Mouse (Mus musculus) embryonic facial prominence, embryonic 14.5 days (tissue): ENCODE measurements at regions not wholly inside any gene's neighbourhood (a gene's known extent, or its start where the extent isn't known, plus 50 kb on each side); places are given as distances from the start of the nearest gene placed in this dataset.
"Not testable (repeated sequence)": the region's sequence is repeated elsewhere in the genome, so short reads cannot be mapped to it uniquely, and the experiment has no call there.

Experiments used
- ATAC-seq: fragments of 200-750 bp; cut with Nextera tagmentation; 2 replicates; pipeline ENCODE4 v1.8.0; 2017; ENCODE audit warnings: low read depth, moderate number of reproducible peaks, moderate TSS enrichment
- DNase-seq: peaks from one replicate; pipeline ENCODE4 v3.0.0-alpha.2; 2015; ENCODE audit warnings: low spot score
- H3K27ac ChIP-seq: fragments of 300-500 bp; sonication (generic); replicated peaks from 2 replicates; pipeline ENCODE4 v1.5.1; 2014; ENCODE audit warnings: low read depth, mild to moderate bottlenecking, low read length, moderate library complexity
- H3K27me3 ChIP-seq: fragments of 300-500 bp; sonication (generic); replicated peaks from 2 replicates; pipeline ENCODE4 v1.6.1; 2014; ENCODE audit warnings: low read length; ENCODE audit not compliant: control insufficient read depth, insufficient read depth
- H3K36me3 ChIP-seq: fragments of 300-500 bp; sonication (generic); 2 replicates; pipeline ENCODE4 v1.6.1; 2014; ENCODE audit warnings: low read length, mixed read lengths; ENCODE audit not compliant: control insufficient read depth, insufficient read depth
- H3K4me1 ChIP-seq: fragments of 300-500 bp; sonication (generic); 2 replicates; pipeline ENCODE4 v1.6.1; 2014; ENCODE audit warnings: antibody characterized with exemption, low read length; ENCODE audit not compliant: control insufficient read depth, insufficient read depth
- H3K4me2 ChIP-seq: fragments of 300-500 bp; sonication (generic); 2 replicates; pipeline ENCODE4 v1.6.1; 2014; ENCODE audit warnings: low read depth, mild to moderate bottlenecking, low read length, moderate library complexity, mixed read lengths
- H3K4me3 ChIP-seq: fragments of 300-500 bp; sonication (generic); 2 replicates; pipeline ENCODE4 v1.5.1; 2014; ENCODE audit warnings: low read depth, mild to moderate bottlenecking, low read length
- H3K9ac ChIP-seq: fragments of 300-500 bp; sonication (generic); 2 replicates; pipeline ENCODE4 v1.6.1; 2014; ENCODE audit warnings: low read depth, mild to moderate bottlenecking, low read length, moderate library complexity, mixed read lengths
- H3K9me3 ChIP-seq: fragments of 300-500 bp; sonication (generic); 2 replicates; pipeline ENCODE4 v1.6.1; 2016; ENCODE audit warnings: low read length; ENCODE audit not compliant: control insufficient read depth
- WGBS: fragments of 180-500 bp; shearing (Covaris S2); extraction: QIAGEN DNeasy Blood & Tissue Kit; methylation state at CpG from one replicate; pipeline ENCODE4 v1.1.7; 2014; 5-methylcytosine and 5-hydroxymethylcytosine counted together

GRCm38 (mm10) chr11:28993270-28993847 lies 137.2 kb upstream of the Pnpt1 start:
- no peak overlapping the region for H3K9ac ChIP-seq
- H3K4me2 ChIP-seq, result no peak overlapping the region
- H3K27me3 ChIP-seq, result no peaks in the 10 kb centered on the region
- H3K4me3 ChIP-seq, result no peak overlapping the region
- H3K9me3 ChIP-seq, result no peaks in the 10 kb centered on the region
- no peaks in the 10 kb centered on the region for H3K36me3 ChIP-seq
- 70% methylated on average over 4 of the region's 4 CpGs for WGBS
- no peak for ATAC-seq
- H3K27ac ChIP-seq, result no peak overlapping the region
- peak; percentile 3 for DNase-seq
- H3K4me1 ChIP-seq, result no peaks in the 10 kb centered on the region

DNA sequence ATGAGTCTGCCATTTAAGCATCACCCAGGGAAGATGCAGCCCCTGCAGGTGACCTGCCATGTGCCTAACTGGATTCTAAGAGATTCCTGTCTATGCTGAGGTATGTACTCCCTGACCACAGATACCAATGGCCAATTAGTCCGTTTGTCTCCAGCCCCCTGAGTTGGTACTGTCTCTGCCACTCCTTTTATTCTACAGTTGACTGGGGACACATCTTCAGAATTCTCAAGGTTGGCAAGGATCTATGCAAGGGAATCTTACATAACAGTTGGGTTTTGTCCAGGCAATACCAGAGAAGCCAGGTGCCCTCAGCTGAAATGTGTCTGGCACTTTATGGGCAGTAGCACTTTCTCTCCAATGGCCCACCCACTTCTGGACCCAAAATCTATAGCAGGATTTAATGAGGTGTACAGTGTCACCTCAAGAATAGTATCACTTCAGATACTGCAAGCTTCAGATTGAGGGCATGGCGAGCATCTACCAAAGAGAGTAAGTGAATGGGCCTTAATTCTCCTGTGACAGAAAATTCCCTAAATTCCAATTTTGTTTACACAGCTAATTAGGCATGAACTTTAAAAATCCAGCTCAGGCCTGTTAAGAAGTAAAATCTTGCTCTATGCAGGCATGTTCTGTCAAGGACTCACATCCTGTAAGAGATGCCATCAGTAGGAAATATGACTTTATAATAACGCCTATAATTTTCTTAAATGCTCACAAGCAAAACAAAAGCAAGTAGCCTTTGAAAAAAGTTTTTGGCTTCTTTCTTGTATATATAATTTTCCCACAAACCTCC lies 132.0 kb upstream of the Pnpt1 start:
- H3K4me2 ChIP-seq, result no peak overlapping the region
- DNase-seq (peak; percentile 20), ATAC-seq (peak; percentile 30; the same call in 1 of the 2 replicates)
- no peak overlapping the region for H3K27ac ChIP-seq
- H3K9me3 ChIP-seq, result no peaks in the 10 kb centered on the region
- H3K4me3 ChIP-seq, result no peak overlapping the region
- H3K27me3 ChIP-seq, result no peaks in the 10 kb centered on the region
- peaks cover 7% of the 10 kb centered on the region; the same call in 1 of the 2 replicates for H3K4me1 ChIP-seq
- WGBS, result 53% methylated on average over 3 of the region's 3 CpGs
- no peaks in the 10 kb centered on the region for H3K36me3 ChIP-seq
- no peak overlapping the region for H3K9ac ChIP-seq

DNA sequence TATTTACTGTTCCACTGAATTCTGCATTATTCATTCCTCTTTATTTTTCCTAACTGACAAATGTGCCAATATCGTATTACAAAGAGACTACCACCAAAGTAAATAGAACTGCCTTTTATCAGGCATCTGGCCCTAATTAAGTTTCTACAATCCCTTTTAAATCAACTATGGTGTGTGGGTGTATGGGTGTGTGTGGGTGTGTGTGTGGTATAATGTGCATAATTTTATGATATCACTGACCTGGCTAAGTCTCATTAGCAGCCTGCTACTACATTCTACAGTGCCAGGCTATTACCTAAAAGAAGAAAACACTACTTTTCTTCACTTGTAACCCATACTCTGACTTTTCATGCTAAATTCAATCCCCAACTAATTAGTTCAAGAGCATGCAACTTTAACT lies 131.3 kb upstream of the Pnpt1 start:
- peaks cover 7% of the 10 kb centered on the region; the same call in 1 of the 2 replicates for H3K4me1 ChIP-seq
- ATAC-seq (no peak), DNase-seq (no peak)
- H3K9me3 ChIP-seq, result no peaks in the 10 kb centered on the region
- H3K36me3 ChIP-seq, result no peaks in the 10 kb centered on the region
- WGBS, result 22% methylated on average over 1 of the region's 1 CpGs
- H3K27ac ChIP-seq, result no peak overlapping the region
- H3K27me3 ChIP-seq, result no peaks in the 10 kb centered on the region
- no peak overlapping the region for H3K9ac ChIP-seq
- no peak overlapping the region for H3K4me3 ChIP-seq
- H3K4me2 ChIP-seq, result no peak overlapping the region

DNA sequence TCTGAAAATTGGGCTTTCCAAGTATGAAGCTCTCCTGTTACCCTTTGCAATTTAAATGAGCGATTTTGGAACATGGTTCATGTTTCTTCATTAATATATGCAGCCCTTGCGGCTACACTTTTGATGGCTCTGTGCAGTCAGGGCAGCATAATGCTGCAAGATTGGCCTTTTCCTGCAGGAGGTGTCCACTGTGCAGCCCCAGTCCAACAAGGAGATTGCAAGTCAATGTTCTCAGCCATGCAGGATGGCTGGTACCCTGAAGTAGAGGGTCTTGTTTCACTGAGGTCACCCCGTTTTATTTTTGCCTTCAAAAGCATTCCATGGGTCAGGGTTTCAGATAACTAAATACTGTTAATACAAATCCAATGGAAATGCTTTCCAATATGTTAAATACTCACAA lies 130.9 kb upstream of the Pnpt1 start:
- Histone ChIP-seq H3K9me3 (no peaks in the 10 kb centered on the region), H3K27me3 (no peaks in the 10 kb centered on the region), H3K4me1 (peaks cover 7% of the 10 kb centered on the region; the same call in 1 of the 2 replicates), H3K27ac (no peak overlapping the region), H3K36me3 (no peaks in the 10 kb centered on the region), H3K4me2 (no peak overlapping the region), H3K4me3 (no peak overlapping the region), H3K9ac (no peak overlapping the region)
- ATAC-seq, result no peak
- peak; percentile 5 for DNase-seq
- 28% methylated on average over 3 of the region's 3 CpGs for WGBS

GRCm38 (mm10) chr11:29000212-29000611 lies 130.3 kb upstream of the Pnpt1 start:
- peak; percentile 65; the same call in 1 of the 2 replicates for ATAC-seq
- Histone ChIP-seq H3K4me3 (no peak overlapping the region), H3K9me3 (no peaks in the 10 kb centered on the region), H3K4me1 (peaks cover 7% of the 10 kb centered on the region; the same call in 1 of the 2 replicates), H3K9ac (no peak overlapping the region), H3K27me3 (no peaks in the 10 kb centered on the region), H3K36me3 (no peaks in the 10 kb centered on the region), H3K4me2 (no peak overlapping the region), H3K27ac (no peak overlapping the region)
- 45% methylated on average over 2 of the region's 2 CpGs for WGBS
- peak; percentile 16 for DNase-seq

DNA sequence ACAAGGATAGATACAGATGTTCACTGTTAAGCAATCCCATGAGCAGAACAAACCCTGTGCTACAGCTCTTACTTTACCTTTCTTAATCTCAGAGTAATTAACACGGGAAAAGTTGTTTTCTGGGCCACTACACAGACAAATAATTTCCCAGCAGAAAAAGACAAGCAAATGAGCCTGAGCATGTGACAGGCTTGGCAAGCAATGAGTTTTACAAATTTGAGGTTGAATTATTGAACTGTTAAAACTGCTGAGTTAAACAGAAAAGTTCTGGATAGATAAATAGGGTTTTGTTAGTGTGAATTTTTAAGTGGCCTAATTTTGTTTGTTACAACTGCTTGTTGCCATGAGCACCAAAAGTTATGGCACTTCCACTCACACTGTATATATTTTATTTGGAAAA lies 113.1 kb upstream of the Pnpt1 start:
- H3K4me3 ChIP-seq, result no peak overlapping the region
- DNase-seq, result no peak
- no peak overlapping the region for H3K9ac ChIP-seq
- WGBS, result 66% methylated on average over 1 of the region's 1 CpGs
- no peak for ATAC-seq
- no peak overlapping the region for H3K4me2 ChIP-seq
- no peaks in the 10 kb centered on the region for H3K27me3 ChIP-seq
- H3K27ac ChIP-seq, result no peak overlapping the region
- H3K4me1 ChIP-seq, result no peaks in the 10 kb centered on the region
- no peaks in the 10 kb centered on the region for H3K9me3 ChIP-seq
- no peaks in the 10 kb centered on the region for H3K36me3 ChIP-seq

- DNase-seq, result peak; percentile 34
- Histone ChIP-seq H3K9ac (no peak overlapping the region), H3K4me1 (no peaks in the 10 kb centered on the region), H3K36me3 (no peaks in the 10 kb centered on the region), H3K27me3 (no peaks in the 10 kb centered on the region), H3K4me3 (no peak overlapping the region), H3K9me3 (no peaks in the 10 kb centered on the region), H3K4me2 (no peak overlapping the region), H3K27ac (no peak overlapping the region)
- ATAC-seq, result no peak
Measured at GRCm38 (mm10) chr11:29040817-29041216, 89.7 kb upstream of the Pnpt1 start.

- ATAC-seq, H3K27me3 ChIP-seq, H3K4me3 ChIP-seq, DNase-seq, H3K27ac ChIP-seq, H3K4me1 ChIP-seq, H3K9me3 ChIP-seq, H3K36me3 ChIP-seq, H3K9ac ChIP-seq, H3K4me2 ChIP-seq: not testable (repeated sequence)
- WGBS, result 35% methylated on average over 1 of the region's 1 CpGs
Measured at GRCm38 (mm10) chr11:29047985-29048610, 82.4 kb upstream of the Pnpt1 start.
